Mouse (Mus musculus) Patski (cell line): ENCODE results near the gene Gm7168. TPM values are rescaled to one million over a fixed set of nuclear protein-coding genes. Genes with fewer than 3 reads are reported as not detected.
"Not testable (repeated sequence)": the region's sequence is repeated elsewhere in the genome, so short reads cannot be mapped to it uniquely, and the experiment has no call there.

ENCODE experiments used
- ATAC-seq: fragments of 100-300 bp; one replicate; pipeline ENCODE4 v1.8.0; 2021
- CTCF ChIA-PET: fragments of 350-600 bp; sonication (Branson Sonifier 250); formaldehyde crosslinking; loops from one replicate; lab custom pipeline; 2022; ENCODE audit warnings: inconsistent platforms; lab: Charles Lee
- POLR2A ChIA-PET: fragments of 350-600 bp; sonication (Branson Sonifier 250); formaldehyde crosslinking; loops from one replicate; lab custom pipeline; 2022; ENCODE audit warnings: antibody characterized with exemption, inconsistent platforms; lab: Charles Lee
- DNase-seq: peaks from one replicate; pipeline ENCODE4 v3.0.0-alpha.2; 2011; ENCODE audit warnings: low read depth, low spot score
- H3K27me3 ChIP-seq: fragments of 371-371 bp; one replicate; pipeline ENCODE4 v1.5.1; 2021
- CTCF ChIP-seq: fragments of 100-300 bp; IDR thresholded peaks from one replicate; pipeline ENCODE4 v1.5.1; 2021
- in situ Hi-C: fragments of 300-500 bp; cut with MboI; formaldehyde crosslinking; loops from 3 replicates; pipeline ENCODE4 v1.11.1; 2018; ENCODE audit warnings: low pct_unique_long_range_greater_than_20kb, mixed read lengths
- polyA plus RNA-seq: library from polyadenylated mRNA; unstranded; gene quantifications from one replicate; pipeline ENCODE4 v1.2.3, GENCODE M21; 2021

The Gm7168 gene
- polyA plus RNA-seq, 1 experiment from 2014 or later, result not detected

GRCm38 (mm10) chr17:13925931-13926330 is 22.2 kb upstream of the Gm7168 start:
- no peaks in the 10 kb centered on the region for H3K27me3 ChIP-seq
- no peak for TF ChIP-seq CTCF
- ATAC-seq (peak; percentile 35), DNase-seq (no peak)
- POLR2A ChIA-PET, result no interaction called here
- CTCF ChIA-PET, result interaction anchor here (0.8 to 2.2 kb wide), 3 partner anchors 17 to 76 kb away, joined by 3 to 5 read pairs (median 3); no protein-coding TSS in a partner anchor
- in situ Hi-C loops, result loop anchor here (10.0 kb wide), 1 partner anchor 71 kb away; no protein-coding TSS in a partner anchor

GRCm38 (mm10) chr17:13930421-13930820 is 17.8 kb upstream of the Gm7168 start:
- no peak for ATAC-seq
- CTCF ChIA-PET, result interaction anchor here (1.2 to 1.9 kb wide), 2 partner anchors 9 to 10 kb away, joined by 3 to 4 read pairs; no protein-coding TSS in a partner anchor
- no peak for DNase-seq
- no peaks in the 10 kb centered on the region for H3K27me3 ChIP-seq
- in situ Hi-C loops, result loop anchor here (10.0 kb wide), 1 partner anchor 456 kb away; no protein-coding TSS in a partner anchor
- TF ChIP-seq CTCF, result no peak
- POLR2A ChIA-PET, result no interaction called here

GRCm38 (mm10) chr17:13935364-13935763 is 12.8 kb upstream of the Gm7168 start:
- POLR2A ChIA-PET, DNase-seq, CTCF ChIA-PET, H3K27me3 ChIP-seq: not testable (repeated sequence)
- peak; percentile 58 for ATAC-seq
- in situ Hi-C loops, result loop anchor here (10.0 kb wide), 1 partner anchor 461 kb away; no protein-coding TSS in a partner anchor

GRCm38 (mm10) chr17:13937787-13938186 is 10.4 kb upstream of the Gm7168 start:
- DNase-seq (no peak), ATAC-seq (no peak)
- TF ChIP-seq CTCF, result no peak
- ChIA-PET CTCF (no interaction called here), POLR2A (interaction anchor here (0.5 kb wide), 1 partner anchor 391 kb away, joined by 6 read pairs; no protein-coding TSS in a partner anchor)
- in situ Hi-C loops, result loop anchor here (10.0 kb wide), 1 partner anchor 463 kb away; no protein-coding TSS in a partner anchor
- H3K27me3 ChIP-seq, result no peaks in the 10 kb centered on the region

- in situ Hi-C loops, result loop anchor here (10.0 kb wide), 1 partner anchor 464 kb away; no protein-coding TSS in a partner anchor
- ChIA-PET CTCF (interaction anchor here (1.0 to 1.2 kb wide), 3 partner anchors 9 to 106 kb away, joined by 3 to 4 read pairs (median 3); no protein-coding TSS in a partner anchor), POLR2A (no interaction called here)
- no peak for ATAC-seq
- H3K27me3 ChIP-seq, result no peaks in the 10 kb centered on the region
- no peak for TF ChIP-seq CTCF
- DNase-seq, result no peak
Measured at GRCm38 (mm10) chr17:13938652-13939051, 9.5 kb upstream of the Gm7168 start.

- in situ Hi-C loops, result loop anchor here (10.0 kb wide), 1 partner anchor 464 kb away; no protein-coding TSS in a partner anchor
Measured at GRCm38 (mm10) chr17:13939231-13939630, 8.9 kb upstream of the Gm7168 start.

GRCm38 (mm10) chr17:13940487-13940886 is 7.7 kb upstream of the Gm7168 start:
- DNase-seq (no peak), ATAC-seq (peak; percentile 36)
- CTCF ChIA-PET, result interaction anchor here (0.7 to 1.6 kb wide), 3 partner anchors 9 to 258 kb away, joined by 3 to 4 read pairs (median 3); no protein-coding TSS in a partner anchor
- in situ Hi-C loops, result no loop called here
- peak; percentile 56 for TF ChIP-seq CTCF
- POLR2A ChIA-PET, result no interaction called here
- H3K27me3 ChIP-seq, result no peaks in the 10 kb centered on the region

More at GRCm38 (mm10) chr17:13939231-13939630, 8.9 kb upstream of the Gm7168 start:
- ATAC-seq, POLR2A ChIA-PET, DNase-seq, H3K27me3 ChIP-seq: not testable (repeated sequence)
- CTCF ChIA-PET, result interaction anchor here (1.0 to 1.2 kb wide), 3 partner anchors 10 to 107 kb away, joined by 3 to 4 read pairs (median 3); no protein-coding TSS in a partner anchor

- H3K27me3 ChIP-seq, in situ Hi-C loops, DNase-seq, POLR2A ChIA-PET, CTCF ChIA-PET, ATAC-seq: not testable (repeated sequence)
Measured at GRCm38 (mm10) chr17:13951570-13951969, 3.4 kb downstream of the Gm7168 start.

GRCm38 (mm10) chr17:13958129-13958528 is 10.0 kb downstream of the Gm7168 start:
- in situ Hi-C loops, H3K27me3 ChIP-seq, CTCF ChIA-PET, POLR2A ChIA-PET, DNase-seq, ATAC-seq: not testable (repeated sequence)

- ATAC-seq, POLR2A ChIA-PET, DNase-seq, CTCF ChIA-PET, H3K27me3 ChIP-seq: not testable (repeated sequence)
- in situ Hi-C loops, result loop anchor here (10.0 kb wide), 1 partner anchor 83 kb away; no protein-coding TSS in a partner anchor
Measured at GRCm38 (mm10) chr17:13962245-13962644, 14.1 kb downstream of the Gm7168 start.

GRCm38 (mm10) chr17:13965048-13965447 is 16.9 kb downstream of the Gm7168 start:
- CTCF ChIA-PET, H3K27me3 ChIP-seq, POLR2A ChIA-PET, ATAC-seq, DNase-seq: not testable (repeated sequence)
- in situ Hi-C loops, result loop anchor here (10.0 kb wide), 1 partner anchor 80 kb away; no protein-coding TSS in a partner anchor

GRCm38 (mm10) chr17:13969917-13970316 is 21.7 kb downstream of the Gm7168 start:
- CTCF ChIA-PET, H3K27me3 ChIP-seq, DNase-seq, ATAC-seq, POLR2A ChIA-PET: not testable (repeated sequence)
- in situ Hi-C loops, result loop anchor here (10.0 kb wide), 1 partner anchor 75 kb away; no protein-coding TSS in a partner anchor

GRCm38 (mm10) chr17:13970796-13971195 is 22.6 kb downstream of the Gm7168 start:
- CTCF ChIA-PET, H3K27me3 ChIP-seq, ATAC-seq, DNase-seq, in situ Hi-C loops, POLR2A ChIA-PET: not testable (repeated sequence)
